Mouse (Mus musculus): ENCODE results near the gene Dnah17.

Dnah17 gene

GRCm38 (mm10) chr11:118031134-118031533, 99.3 kb downstream of the Dnah17 start:
- DNase-seq (ENCODE audit: extremely low spot score, low spot score) = no peak

DNA sequence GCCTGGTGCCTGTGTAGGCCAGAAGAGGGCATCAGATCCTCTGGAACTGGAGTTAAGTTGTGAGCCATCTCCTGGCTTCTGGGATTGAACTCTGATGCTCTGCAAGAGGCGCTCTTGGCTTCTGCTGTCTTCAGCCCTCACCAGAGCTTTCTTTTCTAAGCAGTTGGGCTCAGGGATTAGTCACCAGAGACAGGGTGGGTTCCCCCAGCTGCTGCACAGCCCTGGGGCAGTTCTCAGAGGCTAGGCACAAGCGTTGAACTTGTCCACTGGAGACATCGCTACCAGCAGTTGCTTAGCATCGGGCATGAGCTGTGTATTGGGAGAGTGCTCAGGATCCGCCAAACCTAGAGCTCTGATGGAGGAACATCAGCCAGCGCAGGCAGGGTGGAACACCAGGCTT, 101.3 kb downstream of the Dnah17 start:
- DNase-seq (ENCODE audit: extremely low spot score, low spot score) = no peak

DNA sequence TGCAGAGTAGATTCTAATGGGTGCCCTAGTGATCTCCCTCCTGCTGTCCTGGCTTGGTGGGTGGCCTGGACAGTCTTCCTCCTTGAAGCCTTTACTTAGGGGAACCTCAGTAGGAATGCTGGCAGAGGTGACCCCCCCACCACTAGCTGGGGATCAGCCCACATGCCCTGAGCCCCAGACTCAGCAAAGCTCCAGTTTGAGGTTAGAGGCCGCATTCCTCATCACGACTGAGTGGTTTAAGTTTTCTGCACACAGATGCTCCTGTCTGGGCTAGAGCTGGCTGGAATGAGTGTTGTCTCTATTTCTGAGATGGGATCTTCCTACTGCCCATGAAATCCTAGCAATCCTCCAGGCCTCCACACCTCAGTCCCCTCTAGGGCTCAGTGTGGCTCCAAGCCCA, 106.3 kb downstream of the Dnah17 start:
- DNase-seq (ENCODE audit: extremely low spot score, low spot score) = no peak

DNA sequence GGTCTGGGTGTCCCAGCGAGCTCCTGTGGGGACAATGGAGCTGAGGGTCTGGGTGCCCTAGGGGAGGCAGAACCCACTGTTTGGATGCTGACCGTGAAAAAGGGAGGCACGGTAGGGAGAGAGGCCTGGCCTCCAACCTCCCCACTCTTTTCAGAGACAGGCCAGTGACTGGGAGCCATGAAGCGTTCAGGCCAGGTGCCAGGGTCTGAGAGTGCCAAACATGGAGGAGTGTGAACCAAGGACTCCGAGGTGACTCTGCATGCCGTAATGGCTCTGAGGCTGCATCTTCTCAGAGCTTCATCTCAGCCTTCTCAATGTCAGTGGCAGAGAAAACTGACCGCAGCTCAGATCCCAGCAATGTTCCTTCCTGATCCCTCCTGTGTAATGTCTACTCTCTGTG, 107.0 kb downstream of the Dnah17 start:
- no peak for DNase-seq (ENCODE audit: extremely low spot score, low spot score)

DNA sequence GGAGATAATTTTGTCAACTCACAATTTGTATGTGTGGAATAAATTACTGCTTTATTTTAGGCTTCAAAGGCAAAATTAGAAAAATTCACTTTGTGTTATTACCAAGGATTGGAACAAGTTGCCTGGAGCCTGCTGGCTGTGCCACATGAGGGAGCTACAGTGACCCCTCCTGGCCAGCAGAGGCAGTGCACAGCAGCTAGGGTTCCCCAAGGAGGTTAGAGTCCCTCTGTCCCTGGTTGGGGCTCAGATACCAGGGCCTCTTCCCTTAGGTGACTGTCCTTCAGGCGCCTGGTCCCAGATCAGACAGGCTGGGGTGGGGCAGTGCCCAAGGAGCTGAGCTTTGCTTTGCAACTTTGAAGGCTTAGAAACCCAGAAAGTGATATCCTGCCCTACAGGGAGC, 108.6 kb downstream of the Dnah17 start:
- DNase-seq (ENCODE audit: extremely low spot score, low spot score) = peak; percentile 68

- DNase-seq (ENCODE audit: extremely low spot score, low spot score) = peak; percentile 25
Observed at GRCm38 (mm10) chr11:118018328-118018727, 112.1 kb downstream of the Dnah17 start.

DNA sequence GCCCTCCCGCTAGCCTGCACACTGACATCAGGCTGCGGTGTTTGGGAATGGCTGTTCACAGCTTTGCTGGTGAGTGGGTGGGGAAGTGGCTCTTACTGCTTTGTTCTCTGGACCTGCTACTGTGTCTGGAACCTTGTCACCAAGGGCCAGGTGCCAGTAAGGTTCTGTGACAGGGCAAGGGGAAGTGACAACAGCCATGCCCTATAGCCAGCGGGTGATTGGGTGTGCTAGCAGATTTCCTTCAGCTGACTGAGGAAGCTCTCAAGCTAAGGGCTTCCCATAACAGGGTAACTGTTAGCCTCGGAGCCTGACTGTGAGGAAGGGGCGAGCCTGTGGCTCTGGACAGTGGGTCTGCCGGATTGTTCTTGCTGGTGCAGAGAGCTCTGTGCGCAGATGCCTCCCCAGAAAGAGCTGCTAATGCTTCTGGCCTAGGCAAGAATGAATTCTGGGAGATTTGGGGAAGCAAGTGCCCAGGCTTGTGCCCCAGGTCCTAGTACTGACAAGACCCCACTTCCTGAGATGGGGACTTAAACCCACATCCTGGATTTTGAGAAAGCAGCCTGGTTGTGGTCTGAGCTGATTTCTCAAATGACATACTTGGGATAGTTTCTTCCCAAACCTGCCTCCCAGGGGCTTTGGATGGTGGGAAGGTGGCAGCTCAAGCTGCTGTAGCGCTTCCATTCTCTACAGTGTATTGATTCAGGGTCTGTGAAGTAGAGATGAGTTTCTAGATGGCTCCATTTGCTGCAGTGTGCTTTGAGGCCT, 114.9 kb downstream of the Dnah17 start:
- DNase-seq (ENCODE audit: extremely low spot score, low spot score) = no peak

- no peak for DNase-seq (ENCODE audit: extremely low spot score, low spot score)
Observed at GRCm38 (mm10) chr11:118014391-118014995, 115.9 kb downstream of the Dnah17 start.

- no peak for DNase-seq (ENCODE audit: extremely low spot score, low spot score)
Observed at GRCm38 (mm10) chr11:118013339-118013738, 117.1 kb downstream of the Dnah17 start.

GRCm38 (mm10) chr11:118012595-118012994, 117.8 kb downstream of the Dnah17 start:
- no peak for DNase-seq (ENCODE audit: extremely low spot score, low spot score)

DNA sequence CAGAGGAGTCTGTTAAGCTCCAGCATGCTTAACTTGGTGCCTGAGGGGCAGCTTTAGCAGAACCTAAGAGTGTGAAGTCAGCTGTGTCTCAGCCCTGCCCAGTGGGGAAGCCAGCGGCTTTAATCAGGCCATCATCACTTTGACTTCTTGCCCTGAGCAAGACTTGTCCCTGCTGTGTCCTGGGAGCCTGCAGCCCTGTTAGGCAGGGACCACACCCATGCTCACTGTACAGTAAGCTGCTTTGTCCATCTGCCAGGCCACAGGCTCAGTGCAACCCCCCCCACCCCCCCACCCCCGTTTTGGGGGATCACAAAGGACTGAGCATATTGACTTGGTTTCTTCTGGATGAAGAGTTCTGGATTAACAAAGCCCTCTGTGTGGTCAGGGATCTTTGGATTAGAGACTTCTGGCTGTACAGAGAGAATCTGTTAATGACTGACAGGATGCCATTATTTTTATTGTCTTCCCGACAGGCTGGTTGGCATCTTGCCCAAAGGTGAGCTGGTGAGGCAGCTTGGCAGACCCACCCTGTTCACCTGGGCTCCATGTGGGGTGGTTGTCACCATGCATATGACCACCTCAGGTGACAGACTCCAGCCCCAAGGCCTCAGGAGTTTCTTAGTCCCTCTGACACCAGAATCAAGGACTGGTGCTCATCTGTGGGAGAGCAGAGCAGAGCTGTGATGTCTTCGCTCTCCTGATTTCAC, 120.4 kb downstream of the Dnah17 start:
- DNase-seq (ENCODE audit: extremely low spot score, low spot score) = no peak

DNA sequence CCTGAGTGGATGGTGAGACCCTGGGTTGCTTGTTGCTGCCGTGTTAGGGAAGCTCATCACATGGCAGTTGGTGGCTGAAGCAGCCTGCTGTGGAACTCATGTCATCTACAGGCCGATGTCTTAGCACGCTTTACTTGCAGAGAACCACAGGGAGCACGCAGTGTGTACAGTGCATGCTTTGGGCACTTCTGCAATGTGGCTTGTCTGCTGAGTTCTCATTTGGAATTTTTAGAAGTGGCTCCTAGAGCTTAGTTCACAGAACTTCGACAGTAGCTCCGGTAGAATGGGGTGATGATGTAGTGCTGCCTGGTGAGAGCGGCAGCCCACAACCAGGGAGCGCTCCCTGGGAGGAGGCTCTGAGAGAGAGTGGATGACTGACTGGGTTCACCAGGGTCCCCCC, 121.6 kb downstream of the Dnah17 start:
- DNase-seq (ENCODE audit: extremely low spot score, low spot score) = no peak

DNA sequence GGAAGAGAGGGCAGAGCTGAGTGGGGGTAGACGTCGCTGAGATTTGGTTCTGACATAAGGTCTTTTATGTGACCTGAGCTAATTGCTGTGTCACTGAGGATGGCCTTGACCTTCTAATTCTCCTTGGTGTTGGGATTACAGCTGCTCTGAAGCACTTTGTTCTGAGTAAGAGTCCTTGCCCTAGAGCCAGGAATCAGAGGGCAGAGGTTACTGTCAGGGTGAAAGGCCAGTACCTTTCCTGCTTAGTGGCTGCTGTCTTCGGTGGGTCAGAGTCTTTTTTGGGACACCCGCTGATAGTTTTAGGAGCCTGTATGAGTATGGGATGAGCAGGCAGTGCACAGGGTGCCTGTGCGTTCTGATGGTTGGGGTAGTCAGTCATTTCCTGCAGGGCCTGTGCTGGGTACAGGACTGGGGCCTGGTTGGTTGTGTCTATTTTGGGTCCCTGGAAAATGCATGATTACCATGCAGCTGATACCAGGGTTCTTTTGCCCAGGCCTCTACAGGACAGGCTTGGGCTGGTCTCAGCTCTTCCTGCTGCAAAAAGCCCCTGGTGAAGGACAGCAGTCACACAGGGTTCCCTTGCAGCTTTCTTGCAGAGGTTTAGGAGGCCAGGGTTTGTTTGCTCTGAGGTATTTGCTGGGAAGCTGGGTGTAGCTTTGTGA, 122.2 kb downstream of the Dnah17 start:
- no peak for DNase-seq (ENCODE audit: extremely low spot score, low spot score)

DNA sequence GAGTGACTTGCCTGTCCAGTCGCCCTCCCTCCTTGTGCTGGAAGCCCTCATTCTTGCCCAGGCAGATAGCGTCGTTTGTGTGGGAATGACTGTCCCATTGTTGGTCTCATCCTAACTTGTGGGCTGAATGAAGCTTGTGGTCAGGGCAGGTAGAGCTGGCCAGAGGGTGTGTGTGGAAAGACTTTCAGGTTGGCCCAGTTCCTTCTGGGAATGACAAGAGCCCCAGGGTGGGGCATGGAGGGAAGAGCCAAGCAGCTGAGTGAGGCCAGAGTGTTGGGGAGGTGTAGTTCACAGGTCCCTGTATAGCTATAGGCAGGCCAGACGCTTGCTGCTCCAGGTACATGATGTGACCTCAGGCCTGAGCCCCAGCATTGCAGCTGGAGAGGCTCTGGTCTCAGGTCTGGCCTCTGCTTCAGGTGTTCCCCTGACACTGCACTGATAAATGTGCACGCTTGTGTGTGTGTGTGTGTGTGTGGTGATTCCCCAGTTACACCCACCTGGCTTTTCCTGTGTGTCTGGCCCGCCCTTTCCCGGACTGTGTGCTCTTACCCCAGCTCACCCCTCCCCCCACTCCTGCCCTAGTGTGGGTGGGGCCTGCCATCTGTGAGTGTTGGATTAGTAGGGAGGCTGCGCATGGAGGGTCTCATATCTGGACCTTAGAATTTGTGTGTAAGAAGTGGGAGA, 122.8 kb downstream of the Dnah17 start:
- DNase-seq (ENCODE audit: extremely low spot score, low spot score) = no peak

- no peak for DNase-seq (ENCODE audit: extremely low spot score, low spot score)
Observed at GRCm38 (mm10) chr11:118004217-118004616, 126.2 kb downstream of the Dnah17 start.

GRCm38 (mm10) chr11:118003718-118004117, 126.7 kb downstream of the Dnah17 start:
- no peak for DNase-seq (ENCODE audit: extremely low spot score, low spot score)

DNA sequence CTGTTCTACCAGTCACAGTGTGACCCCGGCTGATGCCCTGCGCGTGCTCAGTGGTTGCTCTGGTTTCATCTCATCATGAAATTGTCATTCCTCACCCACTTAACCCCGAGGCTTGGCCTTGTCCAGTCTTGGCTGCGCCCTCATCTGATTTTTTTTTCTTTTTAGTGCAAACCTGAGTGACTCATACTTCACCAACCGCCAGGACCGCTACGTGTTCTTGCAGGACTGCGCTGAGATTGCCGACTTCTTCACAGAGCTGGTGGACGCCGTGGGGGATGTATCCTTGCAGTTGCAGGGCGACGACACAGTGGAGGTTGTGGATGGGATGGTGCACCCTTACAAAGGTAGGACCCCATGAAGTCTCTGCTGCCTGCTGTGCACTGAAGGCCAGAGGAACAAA, 127.3 kb downstream of the Dnah17 start:
- no peak for DNase-seq (ENCODE audit: extremely low spot score, low spot score)

- DNase-seq (ENCODE audit: extremely low spot score, low spot score) = no peak
Observed at GRCm38 (mm10) chr11:118000565-118001215, 129.7 kb downstream of the Dnah17 start.

DNA sequence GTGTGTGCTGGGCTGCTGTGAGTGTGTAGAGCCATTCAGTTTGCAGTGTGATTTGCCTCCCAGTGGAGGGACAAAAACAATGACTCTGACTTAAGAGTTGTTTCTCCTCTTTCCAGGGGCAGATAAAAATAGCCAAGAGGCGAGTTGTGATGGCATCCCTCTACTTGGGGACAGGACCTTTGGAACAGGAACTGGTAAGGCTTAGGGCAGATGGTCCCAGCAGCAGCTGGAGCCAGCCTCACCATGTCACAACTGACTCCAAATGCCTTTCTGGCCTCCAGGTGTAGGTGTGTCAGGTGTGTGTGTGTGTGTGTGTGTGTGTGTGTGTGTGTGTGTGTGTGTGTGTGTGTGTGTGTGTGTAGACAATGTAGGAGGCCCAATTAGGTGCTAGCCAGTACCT, 130.4 kb downstream of the Dnah17 start:
- no peak for DNase-seq (ENCODE audit: extremely low spot score, low spot score)

DNA sequence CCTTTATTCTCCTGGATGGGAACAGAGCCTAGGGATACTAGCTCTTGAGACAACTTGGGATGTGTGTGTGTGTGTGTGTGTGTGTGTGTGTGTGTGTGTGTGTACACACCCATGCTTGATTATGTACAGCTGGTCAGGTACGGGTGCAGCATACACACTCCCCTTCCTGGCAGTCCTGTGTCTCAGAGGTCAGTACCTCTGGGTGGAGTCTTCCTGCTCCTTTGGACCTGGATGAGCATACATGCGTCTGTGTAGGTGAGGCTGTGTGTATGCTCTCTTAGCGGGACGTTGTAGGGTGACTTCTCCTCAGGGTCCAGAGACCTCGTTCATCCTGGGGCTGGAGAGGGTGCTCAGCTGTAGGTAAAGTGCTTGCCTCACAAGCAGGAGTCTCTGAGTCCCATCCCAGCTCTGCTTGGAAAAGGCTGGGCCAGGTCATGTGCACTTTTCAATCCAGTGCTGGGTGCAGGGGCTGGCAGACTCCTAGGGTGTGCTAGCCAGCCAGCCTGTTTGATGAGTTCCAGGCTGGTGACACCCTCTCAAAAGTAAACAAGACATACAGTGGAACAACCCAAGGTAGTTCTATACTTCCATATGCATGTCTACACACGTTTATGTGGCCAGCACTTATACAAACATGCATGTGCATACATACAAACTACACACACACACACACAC, 131.0 kb downstream of the Dnah17 start:
- DNase-seq (ENCODE audit: extremely low spot score, low spot score) = no peak

Data from neural tube, embryonic 10.5 days (tissue).